Mouse (Mus musculus) CH12.LX (cell line): ENCODE measurements at regions not wholly inside any gene's neighbourhood (a gene's known extent, or its start where the extent isn't known, plus 50 kb on each side); places are given as distances from the start of the nearest gene placed in this dataset.

Experiments
- DNase-seq: peaks from one replicate; pipeline ENCODE4 v3.0.0-alpha.2; 2013; ENCODE audit errors: extremely low read depth
- H3K27ac ChIP-seq: 2 replicates; pipeline ENCODE4 v1.5.1; 2012; ENCODE audit warnings: low read depth, mild to moderate bottlenecking, control low read depth, moderate library complexity; ENCODE audit not compliant: insufficient read depth
- H3K27me3 ChIP-seq: replicated peaks from 2 replicates; pipeline ENCODE3; 2012; ENCODE audit warnings: inconsistent platforms
- H3K36me3 ChIP-seq, 2 experiments: replicated peaks in 1 of 2; 2 replicates each; pipeline versions ENCODE3 to v1.6.1; 2012; ENCODE audit warnings: inconsistent platforms in 1 of 2, low read length in 1 of 2, mild to moderate bottlenecking in 1 of 2, mixed read lengths in 1 of 2, moderate library complexity in 1 of 2; ENCODE audit not compliant: control insufficient read depth in 1 of 2, insufficient read depth in 1 of 2
- H3K4me1 ChIP-seq, 2 experiments: 2 replicates each; pipeline ENCODE4 v1.6.1; 2012; ENCODE audit warnings: inconsistent platforms in 1 of 2, moderate library complexity in 1 of 2; ENCODE audit not compliant: insufficient read depth in 2 of 2, control insufficient read depth in 1 of 2
- H3K4me2 ChIP-seq: 2 replicates; pipeline ENCODE4 v1.6.1; 2012; ENCODE audit warnings: low read depth, mild to moderate bottlenecking, control low read depth; ENCODE audit not compliant: poor library complexity, insufficient read depth, severe bottlenecking
- H3K4me3 ChIP-seq, 3 experiments: fragments of 150-350 bp in 1 of 3; sonication (generic) in 1 of 3; replicated peaks in 1 of 3; 2 replicates each; pipeline versions ENCODE3 to v1.5.1; 2011 to 2012; ENCODE audit warnings: low read depth in 2 of 3, low read length in 2 of 3, mild to moderate bottlenecking in 2 of 3, moderate library complexity in 2 of 3, control low read depth in 1 of 3, improper control_type of control experiment in 1 of 3, inconsistent platforms in 1 of 3, mixed read lengths in 1 of 3; ENCODE audit not compliant: poor library complexity in 1 of 3
- H3K79me2 ChIP-seq: replicated peaks from 2 replicates; pipeline ENCODE4 v1.6.1; 2012; ENCODE audit warnings: mild to moderate bottlenecking, moderate library complexity; ENCODE audit not compliant: control insufficient read depth, poor library complexity, insufficient read depth, severe bottlenecking; ENCODE audit errors: extremely low read depth
- H3K9ac ChIP-seq: 2 replicates; pipeline ENCODE4 v1.6.1; 2012; ENCODE audit warnings: low read depth, mild to moderate bottlenecking, control low read depth, moderate library complexity; ENCODE audit not compliant: insufficient read depth
- H3K9me3 ChIP-seq: replicated peaks from 2 replicates; pipeline ENCODE3; 2012; ENCODE audit warnings: low read length, inconsistent platforms, mixed read lengths
- EP300 ChIP-seq: IDR thresholded peaks from 2 replicates; pipeline ENCODE4 v1.6.1; 2011; ENCODE audit warnings: low read length, improper control_type of control experiment
- ETS1 ChIP-seq: conservative IDR thresholded peaks from 2 replicates; pipeline ENCODE4 v1.6.1; 2012; ENCODE audit warnings: low read depth, mild to moderate bottlenecking, inconsistent platforms, low read length, improper control_type of control experiment, moderate library complexity
- GABPA ChIP-seq: IDR thresholded peaks from 2 replicates; pipeline ENCODE4 v1.6.1; 2012; ENCODE audit warnings: low read depth, low read length, improper control_type of control experiment, inconsistent platforms; ENCODE audit not compliant: insufficient replicate concordance
- IRF4 ChIP-seq: IDR thresholded peaks from 2 replicates; pipeline ENCODE4 v1.6.1; 2014; ENCODE audit warnings: low read depth, mild to moderate bottlenecking, inconsistent platforms, low read length, improper control_type of control experiment
- JUND ChIP-seq: conservative IDR thresholded peaks from 2 replicates; pipeline ENCODE4 v1.6.1; 2011; ENCODE audit warnings: low read depth, low read length, improper control_type of control experiment
- KAT2A ChIP-seq: IDR thresholded peaks from 2 replicates; pipeline ENCODE4 v1.6.1; 2012; ENCODE audit warnings: low read length, improper control_type of control experiment, inconsistent platforms; ENCODE audit not compliant: insufficient replicate concordance
- MAX ChIP-seq: IDR thresholded peaks from 2 replicates; pipeline ENCODE4 v1.6.1; 2011; ENCODE audit warnings: low read length, improper control_type of control experiment
- MAZ ChIP-seq: IDR thresholded peaks from 2 replicates; pipeline ENCODE4 v1.6.1; 2012; ENCODE audit warnings: low read depth, mild to moderate bottlenecking, inconsistent platforms, low read length, improper control_type of control experiment, moderate library complexity
- MEF2A ChIP-seq: IDR thresholded peaks from 2 replicates; pipeline ENCODE4 v1.6.1; 2014; ENCODE audit warnings: low read depth, mild to moderate bottlenecking, inconsistent platforms, low read length, improper control_type of control experiment, borderline replicate concordance
- NELFE ChIP-seq: IDR thresholded peaks from 2 replicates; pipeline ENCODE4 v1.6.1; 2011; ENCODE audit warnings: low read depth, low read length, improper control_type of control experiment
- NRF1 ChIP-seq: IDR thresholded peaks from 2 replicates; pipeline ENCODE4 v1.6.1; 2014; ENCODE audit warnings: low read depth, mild to moderate bottlenecking, inconsistent platforms, low read length, improper control_type of control experiment, moderate library complexity
- PAX5 ChIP-seq: IDR thresholded peaks from 2 replicates; pipeline ENCODE4 v1.6.1; 2012; ENCODE audit warnings: low read length, inconsistent platforms, mixed read lengths
- POLR2A ChIP-seq: IDR thresholded peaks from 2 replicates; pipeline ENCODE4 v1.6.1; 2011; ENCODE audit warnings: low read depth, mild to moderate bottlenecking, improper control_type of control experiment, low read length
- SIN3A ChIP-seq: IDR thresholded peaks from 2 replicates; pipeline ENCODE4 v1.6.1; 2012; ENCODE audit warnings: low read length, improper control_type of control experiment, inconsistent platforms
- SMC3 ChIP-seq: IDR thresholded peaks from 2 replicates; pipeline ENCODE4 v1.6.1; 2011; ENCODE audit warnings: low read depth, low read length, improper control_type of control experiment
- TBP ChIP-seq: conservative IDR thresholded peaks from 2 replicates; pipeline ENCODE4 v1.6.1; 2011; ENCODE audit warnings: low read depth, low read length, improper control_type of control experiment
- UBTF ChIP-seq: IDR thresholded peaks from 2 replicates; pipeline ENCODE4 v1.6.1; 2012; ENCODE audit warnings: low read depth, mild to moderate bottlenecking, inconsistent platforms, low read length, improper control_type of control experiment, moderate library complexity
- USF1 ChIP-seq: IDR thresholded peaks from 2 replicates; pipeline ENCODE4 v1.6.1; 2014; ENCODE audit warnings: low read depth, mild to moderate bottlenecking, inconsistent platforms, low read length, improper control_type of control experiment
- USF2 ChIP-seq: conservative IDR thresholded peaks from 2 replicates; pipeline ENCODE4 v1.6.1; 2011; ENCODE audit warnings: low read depth, low read length, improper control_type of control experiment
- ZKSCAN1 ChIP-seq: IDR thresholded peaks from 2 replicates; pipeline ENCODE4 v1.6.1; 2012; ENCODE audit warnings: low read depth, inconsistent platforms, low read length, improper control_type of control experiment, borderline replicate concordance
- ZMIZ1 ChIP-seq: IDR thresholded peaks from 2 replicates; pipeline ENCODE4 v1.6.1; 2012; ENCODE audit warnings: low read depth, mild to moderate bottlenecking, inconsistent platforms, low read length, improper control_type of control experiment
- ZNF384 ChIP-seq: IDR thresholded peaks from 2 replicates; pipeline ENCODE4 v1.6.1; 2012; ENCODE audit warnings: low read depth, low read length, improper control_type of control experiment, inconsistent platforms
- dilution Hi-C: fragments of 300-500 bp; cut with MboI; formaldehyde crosslinking; loops from 2 replicates; pipeline ENCODE4 v1.14.3; 2020; ENCODE audit warnings: low sequenced_read_pairs; ENCODE audit not compliant: extremely low pct_unique_long_range_greater_than_20kb, extremely low pct_ligation_motif_present
- in situ Hi-C: fragments of 300-500 bp; cut with MboI; formaldehyde crosslinking; loops from 3 replicates; pipeline ENCODE4 v1.14.3; 2019; ENCODE audit warnings: low sequenced_read_pairs, low pct_ligation_motif_present, low pct_unique_long_range_greater_than_20kb, mixed read lengths

- Histone ChIP-seq H3K4me2 (no peak overlapping the region), H3K36me3 (no peaks in the 10 kb centered on the region)
- in situ Hi-C loops = no loop called here
- TF ChIP-seq SMC3 (no peak), ETS1 (no peak), GABPA (no peak), ZNF384 (no peak), JUND (no peak), NRF1 (no peak), MEF2A (no peak), NELFE (no peak), USF2 (no peak), ZMIZ1 (no peak), UBTF (no peak), TBP (no peak), KAT2A (no peak)
- TF ChIP-seq, all 38 proteins: peak for 0
- no peak for DNase-seq
- no peaks in the 10 kb centered on the region for H3K4me1 ChIP-seq
- peaks cover 79% of the 10 kb centered on the region for H3K9me3 ChIP-seq
- H3K9ac ChIP-seq = no peak overlapping the region
- no peak overlapping the region for H3K4me3 ChIP-seq
- H3K79me2 ChIP-seq = no peaks in the 10 kb centered on the region
- H3K27me3 ChIP-seq = no peaks in the 10 kb centered on the region
- dilution Hi-C loops = no loop called here
- no peak overlapping the region for H3K27ac ChIP-seq
These were observed 193.7 kb upstream of the Tshz3 start for GRCm38 (mm10) chr7:36504010-36504875.

DNA sequence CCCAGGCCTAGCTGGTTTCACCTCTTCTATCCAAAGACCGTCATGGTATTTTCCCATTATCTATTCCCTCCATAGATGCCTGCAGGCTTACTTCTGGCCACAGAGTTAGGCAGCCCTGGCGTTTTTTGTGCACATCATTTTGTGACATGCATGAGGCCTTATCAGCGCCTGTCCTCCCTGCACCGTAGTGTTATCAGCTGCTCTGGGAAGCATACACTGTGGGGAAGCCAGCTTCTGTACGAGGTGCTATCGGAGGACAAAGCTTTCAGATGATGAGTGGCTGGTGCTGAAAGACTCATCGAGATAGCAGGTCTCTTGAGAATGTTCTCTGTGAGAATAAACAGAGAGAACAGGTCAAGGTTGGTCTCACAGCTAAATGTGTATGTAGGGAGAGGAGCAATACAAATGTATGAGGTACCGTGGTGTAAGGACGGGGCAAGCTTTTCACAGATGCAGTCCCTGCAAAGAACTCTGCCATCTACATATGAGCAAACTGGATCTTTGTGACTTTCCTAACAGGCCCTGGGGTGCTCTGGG lies 190.0 kb upstream of the Tshz3 start:
- Histone ChIP-seq H3K27ac (no peak overlapping the region), H3K4me3 (no peak overlapping the region), H3K36me3 (no peaks in the 10 kb centered on the region), H3K27me3 (no peaks in the 10 kb centered on the region), H3K9me3 (peaks cover 84% of the 10 kb centered on the region), H3K79me2 (no peaks in the 10 kb centered on the region), H3K4me1 (no peaks in the 10 kb centered on the region), H3K4me2 (no peak overlapping the region), H3K9ac (no peak overlapping the region)
- in situ Hi-C loops = no loop called here
- no peak for TF ChIP-seq USF2
- TF ChIP-seq EP300 = no peak
- no peak for TF ChIP-seq POLR2A
- no peak for TF ChIP-seq MAZ
- no peak for TF ChIP-seq JUND
- TF ChIP-seq SMC3 = no peak
- no peak for TF ChIP-seq ZNF384
- no peak for TF ChIP-seq SIN3A
- TF ChIP-seq IRF4 = no peak
- TF ChIP-seq USF1 = no peak
- no peak for TF ChIP-seq PAX5
- TF ChIP-seq NRF1 = no peak
- no peak for TF ChIP-seq MAX
- TF ChIP-seq ZKSCAN1 = no peak
- no peak for TF ChIP-seq UBTF
- no peak for DNase-seq
- dilution Hi-C loops = no loop called here
